Mouse (Mus musculus) forebrain, embryonic 16.5 days (tissue): Measurements from ENCODE around the gene Adcyap1. TPM values are rescaled to one million over a fixed set of nuclear protein-coding genes. Genes with fewer than 3 reads are reported as not detected.

Experiments
- ATAC-seq: fragments of 200-750 bp; cut with Nextera tagmentation; 2 replicates; pipeline ENCODE4 v1.8.0; 2017; ENCODE audit warnings: mild to moderate bottlenecking, moderate library complexity
- H3K27ac ChIP-seq: fragments of 300-500 bp; sonication (generic); 2 replicates; pipeline ENCODE4 v1.5.1; 2014; ENCODE audit warnings: low read length, control low read depth
- H3K27me3 ChIP-seq: fragments of 300-500 bp; sonication (generic); replicated peaks from 2 replicates; pipeline ENCODE4 v1.6.1; 2014; ENCODE audit warnings: low read length; ENCODE audit not compliant: control insufficient read depth, insufficient read depth
- H3K36me3 ChIP-seq: fragments of 300-500 bp; sonication (generic); 2 replicates; pipeline ENCODE4 v1.6.1; 2014; ENCODE audit not compliant: control insufficient read depth, insufficient read depth
- H3K4me1 ChIP-seq: fragments of 300-500 bp; sonication (generic); replicated peaks from 2 replicates; pipeline ENCODE4 v1.6.1; 2014; ENCODE audit warnings: low read length; ENCODE audit not compliant: control insufficient read depth, insufficient read depth
- H3K4me2 ChIP-seq: fragments of 300-500 bp; sonication (generic); 2 replicates; pipeline ENCODE4 v1.6.1; 2014; ENCODE audit warnings: mild to moderate bottlenecking, low read length, control low read depth
- H3K4me3 ChIP-seq: fragments of 300-500 bp; sonication (generic); replicated peaks from 2 replicates; pipeline ENCODE4 v1.5.1; 2014; ENCODE audit warnings: mild to moderate bottlenecking, low read length, control low read depth
- H3K9ac ChIP-seq: fragments of 300-500 bp; sonication (generic); replicated peaks from 2 replicates; pipeline ENCODE4 v1.6.1; 2014; ENCODE audit warnings: low read depth, low read length, control low read depth
- H3K9me3 ChIP-seq: fragments of 300-500 bp; sonication (generic); 2 replicates; pipeline ENCODE4 v1.6.1; 2016; ENCODE audit warnings: low read length; ENCODE audit not compliant: control insufficient read depth
- WGBS: fragments of 180-500 bp; shearing (Covaris S2); extraction: QIAGEN DNeasy Blood & Tissue Kit; methylation state at CpG from one replicate; pipeline ENCODE4 v1.1.7; 2014; 5-methylcytosine and 5-hydroxymethylcytosine counted together
- polyA plus RNA-seq: library from polyadenylated mRNA; unstranded; fragments of >200 nt; fragmentation: Nextera tagmentation; extraction: Ambion mirVana; gene quantifications from 2 replicates; pipeline ENCODE4 v1.2.1, GENCODE M21; 2015

Adcyap1 gene
- polyA plus RNA-seq, 1 experiment from 2014 or later: 10.2 TPM

- peak overlapping the region; percentile 59 for H3K9ac ChIP-seq
- WGBS: under 1% methylated on average over 44 of the region's 44 CpGs
- peak; percentile 67 for ATAC-seq
- H3K36me3 ChIP-seq: no peaks in the 10 kb centered on the region
- no peaks in the 10 kb centered on the region for H3K9me3 ChIP-seq
- peak overlapping the region; percentile 35 for H3K27ac ChIP-seq
- peak overlapping the region; percentile 49 for H3K4me3 ChIP-seq
- peak overlapping the region; percentile 78 for H3K4me2 ChIP-seq
- peaks cover 29% of the 10 kb centered on the region for H3K27me3 ChIP-seq
- H3K4me1 ChIP-seq: peaks cover 33% of the 10 kb centered on the region
Observed at GRCm38 (mm10) chr17:93202165-93203075, 3.6 kb downstream of the Adcyap1 start.

GRCm38 (mm10) chr17:93203076-93204031, 4.5 kb downstream of the Adcyap1 start:
- Histone ChIP-seq H3K27me3 (peaks cover 22% of the 10 kb centered on the region), H3K4me3 (peak overlapping the region; percentile 49), H3K9ac (peak overlapping the region; percentile 59), H3K36me3 (no peaks in the 10 kb centered on the region), H3K27ac (peak overlapping the region; percentile 35), H3K9me3 (no peaks in the 10 kb centered on the region), H3K4me1 (peaks cover 33% of the 10 kb centered on the region), H3K4me2 (peak overlapping the region; percentile 78)
- WGBS: under 1% methylated on average over 34 of the region's 34 CpGs
- peak; percentile 55 for ATAC-seq

GRCm38 (mm10) chr17:93217785-93218184, 19.0 kb downstream of the Adcyap1 start:
- no peak overlapping the region for H3K4me2 ChIP-seq
- H3K4me1 ChIP-seq: no peaks in the 10 kb centered on the region
- WGBS: 93% methylated on average over 6 of the region's 6 CpGs
- no peak for ATAC-seq
- H3K36me3 ChIP-seq: no peaks in the 10 kb centered on the region
- H3K9me3 ChIP-seq: no peaks in the 10 kb centered on the region
- no peak overlapping the region for H3K9ac ChIP-seq
- H3K4me3 ChIP-seq: no peak overlapping the region
- H3K27me3 ChIP-seq: no peaks in the 10 kb centered on the region
- H3K27ac ChIP-seq: no peak overlapping the region

- 84% methylated on average over 2 of the region's 2 CpGs for WGBS
- H3K4me1 ChIP-seq: no peaks in the 10 kb centered on the region
- H3K9me3 ChIP-seq: no peaks in the 10 kb centered on the region
- H3K27ac ChIP-seq: no peak overlapping the region
- no peak overlapping the region for H3K4me3 ChIP-seq
- H3K9ac ChIP-seq: no peak overlapping the region
- no peaks in the 10 kb centered on the region for H3K36me3 ChIP-seq
- no peak overlapping the region for H3K4me2 ChIP-seq
- no peak for ATAC-seq
- H3K27me3 ChIP-seq: no peaks in the 10 kb centered on the region
Observed at GRCm38 (mm10) chr17:93218640-93219039, 19.8 kb downstream of the Adcyap1 start.

GRCm38 (mm10) chr17:93237355-93237754, 38.5 kb downstream of the Adcyap1 start:
- no peak overlapping the region for H3K4me2 ChIP-seq
- H3K27me3 ChIP-seq: no peaks in the 10 kb centered on the region
- H3K27ac ChIP-seq: no peak overlapping the region
- H3K36me3 ChIP-seq: no peaks in the 10 kb centered on the region
- no peak overlapping the region for H3K9ac ChIP-seq
- no peak overlapping the region for H3K4me3 ChIP-seq
- H3K9me3 ChIP-seq: no peaks in the 10 kb centered on the region
- no peaks in the 10 kb centered on the region for H3K4me1 ChIP-seq
- ATAC-seq: no peak
